8 mouse cellular contexts compared by ENCODE assay signal in the genomic region with DNA sequence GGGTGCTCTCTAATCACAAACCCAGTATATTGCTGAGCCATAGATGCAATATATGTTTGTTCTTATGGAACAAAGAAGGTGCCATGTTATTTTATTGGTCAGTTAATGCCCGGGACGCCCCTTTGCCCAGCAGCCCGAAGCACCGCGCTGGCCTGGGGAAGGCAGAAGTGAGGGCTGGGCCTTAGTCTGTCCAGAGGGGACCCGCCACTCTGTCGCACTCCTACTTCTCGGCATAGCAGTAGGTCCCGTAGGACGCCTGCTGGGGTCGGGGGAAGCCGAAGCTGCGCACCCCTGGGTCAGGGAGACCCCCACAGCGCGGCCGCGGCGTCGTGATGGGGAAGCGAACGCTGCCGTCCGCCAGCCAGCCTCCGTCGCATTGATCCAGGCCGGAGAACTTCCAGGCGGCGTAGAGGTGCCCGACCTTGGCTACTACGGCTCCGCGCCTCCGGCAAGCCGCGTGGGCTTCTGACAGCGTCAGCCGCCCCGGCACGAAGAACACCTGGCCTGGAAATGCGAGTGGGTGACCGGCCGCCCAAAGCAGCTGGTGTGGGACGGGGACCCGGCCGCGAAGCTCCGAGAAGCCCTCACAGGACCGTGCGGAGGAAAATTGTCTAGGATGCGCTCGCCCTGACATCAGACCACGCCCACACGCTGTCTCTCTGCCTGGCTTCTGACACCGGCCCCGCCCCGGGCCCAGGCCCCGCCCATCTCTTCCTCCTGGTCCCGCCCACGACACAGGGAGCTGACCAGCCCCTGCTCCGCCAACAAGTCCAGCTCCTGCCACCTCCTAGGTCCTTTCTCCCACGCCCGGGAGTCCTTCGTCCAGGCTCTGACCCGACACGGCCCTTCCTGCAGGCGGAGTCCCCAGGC. TPM values are rescaled to one million over a fixed set of nuclear protein-coding genes. Genes with fewer than 3 reads are reported as not detected.
DNase-seq lines count a peak whose midpoint lies in the region; ATAC-seq and TF ChIP-seq lines count a peak whose summit lies in the region.

No protein-coding gene starts in this region.

- peaks cover 86% of the 10 kb centered on the region for H3K27me3 ChIP-seq in erythroblast, embryonic 14.5 days (ENCODE audit: control insufficient read depth)
- peaks cover 89% of the 10 kb centered on the region for H3K27me3 ChIP-seq in heart, embryonic 13.5 days (replicated peaks)
- H3K27me3 ChIP-seq in kidney, postnatal 0 days (ENCODE audit: insufficient read depth, low read length) = peaks cover 60% of the 10 kb centered on the region

- H3K27ac ChIP-seq in brown adipose tissue, adult 24 weeks (replicated peaks; ENCODE audit: low read depth, low read length) = no peak overlapping the region
- no peak overlapping the region for H3K27ac ChIP-seq in heart, embryonic 13.5 days (replicated peaks)
- no peak overlapping the region for H3K27ac ChIP-seq in kidney, postnatal 0 days

- peak overlapping the region; percentile 72 for H3K4me3 ChIP-seq in brown adipose tissue, adult 24 weeks (ENCODE audit: insufficient read depth, low read depth, low read length)
- H3K4me3 ChIP-seq in erythroblast, embryonic 14.5 days (replicated peaks) = peak overlapping the region; percentile 49
- H3K4me3 ChIP-seq in heart, embryonic 13.5 days = peak overlapping the region; percentile 62
- peak overlapping the region; percentile 48 for H3K4me3 ChIP-seq in kidney, postnatal 0 days (replicated peaks; ENCODE audit: low read depth, low read length)

- peak; percentile 82 to 83 for DNase-seq in B cell, adult 2 months
- peak; percentile 93 for DNase-seq in kidney, postnatal 0 days (ENCODE audit: low spot score)
- peak; percentile 94 for DNase-seq in liver
- DNase-seq in spleen, postnatal 14 days (ENCODE audit: low spot score in 2 of 2) = peak; percentile 58 to 59

- H3K9ac ChIP-seq in heart, embryonic 13.5 days = peak overlapping the region; percentile 67
- H3K9ac ChIP-seq in kidney, postnatal 0 days (ENCODE audit: low read depth, low read length) = peak overlapping the region; percentile 31

- no peak for TF ChIP-seq CTCF in kidney, postnatal 0 days (IDR thresholded peaks at IDR 0.05; ENCODE audit: low read depth)

- no peaks in the 10 kb centered on the region for H3K36me3 ChIP-seq in erythroblast, embryonic 14.5 days (ENCODE audit: control insufficient read depth)
- H3K36me3 ChIP-seq in heart, embryonic 13.5 days = no peaks in the 10 kb centered on the region
- H3K36me3 ChIP-seq in kidney, postnatal 0 days (ENCODE audit: insufficient read depth, low read length) = no peaks in the 10 kb centered on the region

- H3K9me3 ChIP-seq in erythroblast, embryonic 14.5 days (ENCODE audit: control insufficient read depth, low read length) = peaks cover 12% of the 10 kb centered on the region
- no peaks in the 10 kb centered on the region for H3K9me3 ChIP-seq in heart, embryonic 13.5 days
- H3K9me3 ChIP-seq in kidney, postnatal 0 days (replicated peaks; ENCODE audit: low read length) = no peaks in the 10 kb centered on the region

- peaks cover 3% of the 10 kb centered on the region; the same call in 1 of the 2 replicates for H3K4me1 ChIP-seq in brown adipose tissue, adult 24 weeks (ENCODE audit: control insufficient read depth, insufficient read depth, insufficient read length, low read length)
- peaks cover 14% of the 10 kb centered on the region for H3K4me1 ChIP-seq in erythroblast, embryonic 14.5 days (ENCODE audit: control insufficient read depth)
- peaks cover 19% of the 10 kb centered on the region for H3K4me1 ChIP-seq in heart, embryonic 13.5 days
- H3K4me1 ChIP-seq in kidney, postnatal 0 days (replicated peaks; ENCODE audit: insufficient read depth, low read length) = peaks cover 18% of the 10 kb centered on the region

- WGBS in heart, embryonic 13.5 days = 2% methylated on average over 66 of the region's 66 CpGs
- under 1% methylated on average over 65 of the region's 66 CpGs for WGBS in kidney, postnatal 0 days

- peak; percentile 91 for ATAC-seq in heart, embryonic 13.5 days (ENCODE audit: extremely low read depth, insufficient number of reproducible peaks, low FRiP score, low TSS enrichment)
- peak; percentile 93 for ATAC-seq in kidney, postnatal 0 days (replicated peaks; ENCODE audit: low FRiP score, low read depth)
- ATAC-seq in monocyte, adult 5-6 weeks (replicated peaks; ENCODE audit: insufficient number of reproducible peaks, low FRiP score, low TSS enrichment, poor library complexity, severe bottlenecking) = peak; percentile 78

- H3K4me2 ChIP-seq in heart, embryonic 13.5 days = peak overlapping the region; percentile 96
- peak overlapping the region; percentile 96 for H3K4me2 ChIP-seq in kidney, postnatal 0 days (ENCODE audit: low read length)

RNA-seq across cellular contexts. Expression of a gene that starts 4.8 kb away (rescaled TPM):
- not detected in 2 replicates for polyA plus RNA-seq in brown adipose tissue, adult 24 weeks (2012; ENCODE audit: insufficient read depth, insufficient read length, missing spikeins)
- polyA plus RNA-seq in erythroblast, embryonic 14.5 days (2012) = not detected in 2 replicates
- not detected in 2 replicates for polyA plus RNA-seq in heart, embryonic 13.5 days (2015; fragmentation: Nextera tagmentation; extraction: Ambion mirVana)
- 0.13 and 0.17 TPM in 2 replicates for polyA plus RNA-seq in kidney, postnatal 0 days (2015; fragmentation: Nextera tagmentation; extraction: Ambion mirVana)
- total RNA-seq in monocyte, adult 5-6 weeks (2017) = not detected in 3 replicates

RNA-seq across cellular contexts. Expression of a gene that starts 20.4 kb away (rescaled TPM):
- 11.0 and 13.9 TPM in 2 replicates for polyA plus RNA-seq in brown adipose tissue, adult 24 weeks (2012; ENCODE audit: insufficient read depth, insufficient read length, missing spikeins)
- 0.57 and 0.75 TPM in 2 replicates for polyA plus RNA-seq in erythroblast, embryonic 14.5 days (2012)
- 18.7 and 20.9 TPM in 2 replicates for polyA plus RNA-seq in heart, embryonic 13.5 days (2015; fragmentation: Nextera tagmentation; extraction: Ambion mirVana)
- polyA plus RNA-seq in kidney, postnatal 0 days (2015; fragmentation: Nextera tagmentation; extraction: Ambion mirVana) = 24.8 and 26.3 TPM in 2 replicates
- total RNA-seq in monocyte, adult 5-6 weeks (2017) = 3.8 to 10.5 TPM (median 4.8 TPM) in 3 replicates

RNA-seq across cellular contexts. Expression of a gene that starts 22.5 kb away (rescaled TPM):
- polyA plus RNA-seq in brown adipose tissue, adult 24 weeks (2012; ENCODE audit: insufficient read depth, insufficient read length, missing spikeins) = not detected in 2 replicates
- not detected in 2 replicates for polyA plus RNA-seq in erythroblast, embryonic 14.5 days (2012)
- polyA plus RNA-seq in heart, embryonic 13.5 days (2015; fragmentation: Nextera tagmentation; extraction: Ambion mirVana) = 0.07 TPM in 1 of 2 replicates, not detected in the other
- polyA plus RNA-seq in kidney, postnatal 0 days (2015; fragmentation: Nextera tagmentation; extraction: Ambion mirVana) = 0.14 TPM in 1 of 2 replicates, not detected in the other
- not detected in 3 replicates for total RNA-seq in monocyte, adult 5-6 weeks (2017)

RNA-seq across cellular contexts. Expression of a gene that starts 35.7 kb away (rescaled TPM):
- polyA plus RNA-seq in brown adipose tissue, adult 24 weeks (2012; ENCODE audit: insufficient read depth, insufficient read length, missing spikeins) = 152 and 153 TPM in 2 replicates
- 1.2 and 2.1 TPM in 2 replicates for polyA plus RNA-seq in erythroblast, embryonic 14.5 days (2012)
- 144 and 156 TPM in 2 replicates for polyA plus RNA-seq in heart, embryonic 13.5 days (2015; fragmentation: Nextera tagmentation; extraction: Ambion mirVana)
- 161 and 173 TPM in 2 replicates for polyA plus RNA-seq in kidney, postnatal 0 days (2015; fragmentation: Nextera tagmentation; extraction: Ambion mirVana)
- total RNA-seq in monocyte, adult 5-6 weeks (2017) = 15.7 to 28.8 TPM (median 19.1 TPM) in 3 replicates

RNA-seq across cellular contexts. Expression of a gene that starts 51.7 kb away (rescaled TPM):
- polyA plus RNA-seq in brown adipose tissue, adult 24 weeks (2012; ENCODE audit: insufficient read depth, insufficient read length, missing spikeins) = 7.6 and 8.4 TPM in 2 replicates
- 0.01 TPM in 1 of 2 replicates, not detected in the other for polyA plus RNA-seq in erythroblast, embryonic 14.5 days (2012)
- polyA plus RNA-seq in heart, embryonic 13.5 days (2015; fragmentation: Nextera tagmentation; extraction: Ambion mirVana) = 18.7 and 18.9 TPM in 2 replicates
- polyA plus RNA-seq in kidney, postnatal 0 days (2015; fragmentation: Nextera tagmentation; extraction: Ambion mirVana) = 24.6 and 28.9 TPM in 2 replicates
- total RNA-seq in monocyte, adult 5-6 weeks (2017) = 0.58 to 2.0 TPM (median 1.6 TPM) in 3 replicates
